Mouse (Mus musculus) embryonic facial prominence, embryonic 10.5 days (tissue): ENCODE measurements around the gene Nhlrc1. TPM values are rescaled to one million over a fixed set of nuclear protein-coding genes. Genes with fewer than 3 reads are reported as not detected.

Source experiments
- DNase-seq: peaks from one replicate; pipeline ENCODE4 v3.0.0-alpha.2; 2017; ENCODE audit warnings: low spot score
- H3K27ac ChIP-seq: fragments of 300-500 bp; sonication (generic); replicated peaks from 2 replicates; pipeline ENCODE4 v1.5.1; 2016; ENCODE audit warnings: mild to moderate bottlenecking
- H3K27me3 ChIP-seq: fragments of 300-500 bp; sonication (generic); replicated peaks from 2 replicates; pipeline ENCODE4 v1.6.1; 2016; ENCODE audit warnings: low read depth, mild to moderate bottlenecking; ENCODE audit not compliant: poor library complexity, severe bottlenecking
- H3K36me3 ChIP-seq: fragments of 300-500 bp; sonication (generic); replicated peaks from 2 replicates; pipeline ENCODE4 v1.6.1; 2016; ENCODE audit warnings: mild to moderate bottlenecking, moderate library complexity
- H3K4me1 ChIP-seq: fragments of 300-500 bp; sonication (generic); 2 replicates; pipeline ENCODE4 v1.6.1; 2016
- H3K4me3 ChIP-seq: fragments of 300-500 bp; sonication (generic); 2 replicates; pipeline ENCODE4 v1.5.1; 2016; ENCODE audit warnings: mild to moderate bottlenecking, moderate library complexity
- H3K9me3 ChIP-seq: fragments of 300-500 bp; sonication (generic); 2 replicates; pipeline ENCODE4 v1.6.1; 2016; ENCODE audit warnings: mild to moderate bottlenecking
- WGBS: fragments of 180-500 bp; shearing (Covaris S2); methylation state at CpG from one replicate; pipeline ENCODE4 v1.1.7; 2016; 5-methylcytosine and 5-hydroxymethylcytosine counted together
- polyA plus RNA-seq: library from polyadenylated mRNA; unstranded; fragments of >200 nt; fragmentation: Nextera tagmentation; extraction: Ambion mirVana; gene quantifications from 2 replicates; pipeline ENCODE4 v1.2.1, GENCODE M21; 2016

The Nhlrc1 gene
- polyA plus RNA-seq, 1 experiment from 2014 or later, result 3.0 TPM

DNA sequence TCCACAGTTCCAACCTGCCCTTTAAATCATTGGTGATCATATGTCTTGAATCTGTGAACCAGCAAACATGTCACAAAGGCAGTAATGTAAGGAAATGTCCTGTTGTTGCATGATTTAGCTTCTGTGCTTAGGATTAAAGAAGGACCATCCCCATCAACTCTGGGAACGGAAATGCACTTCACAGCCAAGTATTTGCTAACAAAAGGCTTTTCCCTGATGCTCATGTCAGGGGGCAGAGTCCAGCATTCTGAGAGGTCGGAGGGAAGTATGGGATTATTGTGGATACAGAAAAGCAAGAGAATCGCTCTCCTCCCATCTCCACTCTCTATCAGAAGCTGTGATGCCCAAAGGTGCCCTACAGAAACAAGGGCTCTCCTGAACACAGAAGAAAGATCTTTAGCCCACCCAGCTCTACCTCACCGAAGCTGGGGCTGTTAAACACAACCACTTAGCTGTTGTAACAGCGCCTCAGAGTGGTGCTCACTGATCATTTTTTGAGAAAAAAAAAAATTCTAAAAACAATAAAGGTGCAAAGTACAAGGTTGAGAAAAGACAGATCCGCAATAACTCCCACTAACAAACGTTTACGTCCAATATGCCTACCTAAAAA lies 27.5 kb upstream of the Nhlrc1 start:
- no peak overlapping the region; the same call in 1 of the 2 replicates for H3K27ac ChIP-seq
- 57% methylated on average over 8 of the region's 8 CpGs for WGBS
- peak overlapping the region; percentile 73 for H3K4me3 ChIP-seq
- H3K9me3 ChIP-seq, result no peaks in the 10 kb centered on the region
- no peaks in the 10 kb centered on the region for H3K36me3 ChIP-seq
- peaks cover 23% of the 10 kb centered on the region for H3K4me1 ChIP-seq
- peaks cover 8% of the 10 kb centered on the region; the same call in 1 of the 2 replicates for H3K27me3 ChIP-seq
- DNase-seq, result no peak

DNA sequence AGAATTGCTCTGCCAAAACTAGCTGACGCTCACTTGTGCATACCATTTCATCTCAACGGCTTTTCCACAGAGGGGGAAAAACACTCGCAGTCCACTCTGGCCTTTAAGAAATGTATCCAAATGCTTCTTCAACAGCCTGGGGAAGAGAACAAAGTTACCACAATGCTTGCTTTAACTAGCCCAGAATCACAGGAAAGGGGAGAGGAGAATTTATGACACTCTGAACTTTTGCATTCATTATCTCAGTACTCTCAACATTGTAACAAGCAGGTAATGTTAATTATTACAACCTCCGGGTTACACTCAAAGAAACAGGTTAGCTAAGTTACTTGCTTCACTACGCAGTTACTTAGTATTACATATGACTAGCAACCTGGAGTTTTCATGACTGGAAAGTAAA lies 25.4 kb upstream of the Nhlrc1 start:
- Histone ChIP-seq H3K27ac (no peak overlapping the region), H3K4me1 (peaks cover 23% of the 10 kb centered on the region), H3K9me3 (no peaks in the 10 kb centered on the region), H3K4me3 (no peak overlapping the region), H3K36me3 (no peaks in the 10 kb centered on the region), H3K27me3 (peaks cover 8% of the 10 kb centered on the region; the same call in 1 of the 2 replicates)
- DNase-seq, result no peak
- 94% methylated on average over 5 of the region's 5 CpGs for WGBS

DNA sequence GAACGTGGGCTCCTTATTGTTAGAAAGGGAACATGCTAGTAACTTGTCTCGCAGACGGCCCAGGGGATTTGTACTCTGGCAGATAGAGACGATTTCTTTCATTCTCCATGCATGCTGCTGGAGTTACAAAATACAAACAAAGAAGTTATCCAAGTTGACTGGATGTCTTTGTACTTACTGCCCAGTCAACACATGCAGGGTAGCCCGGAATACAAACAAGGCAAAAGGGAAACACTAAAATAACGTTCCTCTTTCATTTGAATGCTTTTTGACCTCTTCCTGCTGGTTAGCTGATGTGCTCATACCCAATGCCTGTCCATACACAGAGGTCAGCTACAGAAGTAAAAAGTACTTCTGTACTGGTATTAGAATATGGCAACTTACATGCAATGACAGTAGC lies 23.3 kb upstream of the Nhlrc1 start:
- WGBS, result 83% methylated on average over 6 of the region's 6 CpGs
- H3K9me3 ChIP-seq, result no peaks in the 10 kb centered on the region
- no peak overlapping the region for H3K4me3 ChIP-seq
- H3K27ac ChIP-seq, result no peak overlapping the region
- no peaks in the 10 kb centered on the region for H3K27me3 ChIP-seq
- H3K4me1 ChIP-seq, result peaks cover 9% of the 10 kb centered on the region
- no peak for DNase-seq
- 0 out of 2 replicates have a peak, but pooled peaks cover 3% of the 10 kb centered on the region for H3K36me3 ChIP-seq

DNA sequence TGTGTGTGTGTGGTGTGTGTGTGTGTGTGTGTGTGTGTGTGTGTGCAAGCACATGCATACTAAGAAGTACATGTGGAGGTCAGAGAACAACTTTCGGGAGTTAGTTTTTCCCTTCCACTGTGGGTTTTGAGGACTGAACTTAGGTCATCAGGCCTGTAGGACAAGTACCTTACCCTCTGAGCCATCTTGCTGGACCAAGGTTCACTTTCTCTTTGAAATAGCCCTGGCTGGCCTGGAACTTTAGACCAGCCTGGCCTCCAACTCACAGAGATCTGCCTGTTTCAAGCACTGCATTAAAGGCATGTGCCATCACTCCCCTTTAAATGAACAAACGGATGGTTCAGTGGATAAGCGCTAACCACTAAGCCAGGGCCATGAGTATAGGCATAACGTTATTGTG lies 19.0 kb upstream of the Nhlrc1 start:
- no peaks in the 10 kb centered on the region for H3K27me3 ChIP-seq
- no peak for DNase-seq
- H3K4me1 ChIP-seq, result no peaks in the 10 kb centered on the region
- H3K36me3 ChIP-seq, result 0 out of 2 replicates have a peak, but pooled peaks cover 3% of the 10 kb centered on the region
- 90% methylated on average over 4 of the region's 4 CpGs for WGBS
- no peak overlapping the region for H3K4me3 ChIP-seq
- H3K9me3 ChIP-seq, result no peaks in the 10 kb centered on the region
- no peak overlapping the region for H3K27ac ChIP-seq

- Histone ChIP-seq H3K36me3 (0 out of 2 replicates have a peak, but pooled peaks cover 6% of the 10 kb centered on the region), H3K9me3 (no peaks in the 10 kb centered on the region), H3K4me3 (no peak overlapping the region), H3K27ac (no peak overlapping the region), H3K4me1 (no peaks in the 10 kb centered on the region), H3K27me3 (no peaks in the 10 kb centered on the region)
- no peak for DNase-seq
- 91% methylated on average over 17 of the region's 17 CpGs for WGBS
Measured at GRCm38 (mm10) chr13:47030376-47031107, 15.9 kb upstream of the Nhlrc1 start.

GRCm38 (mm10) chr13:47020798-47021197 lies 6.1 kb upstream of the Nhlrc1 start:
- H3K4me3 ChIP-seq, result no peak overlapping the region
- H3K36me3 ChIP-seq, result peaks cover 8% of the 10 kb centered on the region
- H3K27ac ChIP-seq, result no peak overlapping the region
- no peaks in the 10 kb centered on the region for H3K9me3 ChIP-seq
- 85% methylated on average over 7 of the region's 7 CpGs for WGBS
- peaks cover 3% of the 10 kb centered on the region for H3K27me3 ChIP-seq
- H3K4me1 ChIP-seq, result no peaks in the 10 kb centered on the region
- no peak for DNase-seq

- DNase-seq, result no peak
- WGBS, result 87% methylated on average over 7 of the region's 7 CpGs
Measured at GRCm38 (mm10) chr13:47019774-47020173, 5.1 kb upstream of the Nhlrc1 start.

DNA sequence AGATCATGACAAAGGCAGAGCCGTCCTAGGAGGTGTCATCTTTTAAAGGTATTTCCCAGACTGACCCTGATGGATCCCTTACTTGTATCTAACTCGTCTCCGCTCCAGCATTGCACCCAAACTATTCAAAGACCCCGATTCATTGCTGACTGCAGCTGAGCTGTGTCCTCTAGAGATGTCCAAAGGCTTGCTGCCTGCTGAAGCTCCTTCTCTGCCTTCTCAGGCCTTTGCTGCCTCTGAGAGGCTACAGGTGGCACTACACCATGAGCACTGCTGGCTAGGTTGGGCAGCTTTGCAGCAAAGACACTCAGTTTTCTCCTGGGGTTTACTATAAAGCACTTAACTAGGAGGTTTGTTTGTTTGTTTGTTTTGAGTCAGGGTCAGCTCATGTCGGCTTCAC lies 2.6 kb upstream of the Nhlrc1 start:
- H3K9me3 ChIP-seq, result peaks cover 11% of the 10 kb centered on the region; the same call in 1 of the 2 replicates
- peaks cover 13% of the 10 kb centered on the region for H3K4me1 ChIP-seq
- H3K36me3 ChIP-seq, result no peaks in the 10 kb centered on the region
- 54% methylated on average over 5 of the region's 5 CpGs for WGBS
- H3K27ac ChIP-seq, result no peak overlapping the region
- H3K27me3 ChIP-seq, result peaks cover 39% of the 10 kb centered on the region
- no peak overlapping the region for H3K4me3 ChIP-seq
- peak; percentile 52 for DNase-seq

More at GRCm38 (mm10) chr13:47019774-47020173, 5.1 kb upstream of the Nhlrc1 start:
- Histone ChIP-seq H3K27ac (no peak overlapping the region), H3K9me3 (no peaks in the 10 kb centered on the region), H3K4me1 (peaks cover 3% of the 10 kb centered on the region), H3K36me3 (peaks cover 3% of the 10 kb centered on the region), H3K4me3 (no peak overlapping the region), H3K27me3 (peaks cover 14% of the 10 kb centered on the region)

DNA sequence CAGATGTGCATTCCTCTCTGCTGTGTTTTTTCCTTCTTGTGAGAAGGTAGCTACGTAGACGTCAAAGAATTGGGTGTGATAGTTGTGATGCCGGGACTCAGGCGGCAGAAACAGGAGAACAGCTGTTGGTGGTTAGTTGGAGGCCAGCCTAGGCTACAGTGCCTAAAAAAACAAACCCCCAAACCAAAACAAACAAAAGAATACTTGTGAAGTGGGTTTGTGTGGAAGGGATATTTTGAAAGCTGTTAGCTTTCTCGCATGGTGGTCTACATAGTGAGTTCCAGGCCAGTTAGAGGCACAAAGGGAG lies 498 bp upstream of the Nhlrc1 start:
- H3K27ac ChIP-seq, result no peak overlapping the region
- peak overlapping the region; percentile 72 for H3K4me3 ChIP-seq
- H3K4me1 ChIP-seq, result peaks cover 13% of the 10 kb centered on the region
- H3K36me3 ChIP-seq, result peaks cover 2% of the 10 kb centered on the region; the same call in 1 of the 2 replicates
- H3K9me3 ChIP-seq, result peaks cover 27% of the 10 kb centered on the region
- DNase-seq, result no peak
- H3K27me3 ChIP-seq, result peaks cover 47% of the 10 kb centered on the region
- 53% methylated on average over 5 of the region's 5 CpGs for WGBS

DNA sequence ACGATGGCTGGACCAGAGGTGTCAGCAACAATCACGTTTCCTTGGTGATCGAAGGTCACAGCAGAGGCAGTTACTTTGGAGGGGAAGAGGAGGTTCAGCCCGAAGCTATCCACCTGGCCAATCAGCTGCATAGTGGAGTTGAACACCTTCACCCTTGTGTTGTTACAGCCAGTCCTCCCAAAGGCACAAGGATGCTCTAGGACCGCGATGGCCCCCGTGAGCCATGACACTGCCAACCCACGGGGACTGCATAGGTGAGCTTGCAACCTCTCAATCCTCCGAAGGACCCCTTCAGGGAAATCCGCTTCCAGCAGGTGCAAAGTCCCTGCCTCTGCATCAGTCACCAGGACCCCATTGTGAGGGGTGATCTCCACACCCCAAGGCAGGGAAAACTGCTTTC lies 910 bp downstream of the Nhlrc1 start:
- 68% methylated on average over 10 of the region's 10 CpGs for WGBS
- Histone ChIP-seq H3K27me3 (peaks cover 47% of the 10 kb centered on the region), H3K27ac (peak overlapping the region; percentile 84; the same call in 1 of the 2 replicates), H3K9me3 (peaks cover 37% of the 10 kb centered on the region), H3K4me3 (peak overlapping the region; percentile 72), H3K36me3 (peaks cover 2% of the 10 kb centered on the region; the same call in 1 of the 2 replicates), H3K4me1 (peaks cover 13% of the 10 kb centered on the region)
- peak; percentile 12 for DNase-seq

DNA sequence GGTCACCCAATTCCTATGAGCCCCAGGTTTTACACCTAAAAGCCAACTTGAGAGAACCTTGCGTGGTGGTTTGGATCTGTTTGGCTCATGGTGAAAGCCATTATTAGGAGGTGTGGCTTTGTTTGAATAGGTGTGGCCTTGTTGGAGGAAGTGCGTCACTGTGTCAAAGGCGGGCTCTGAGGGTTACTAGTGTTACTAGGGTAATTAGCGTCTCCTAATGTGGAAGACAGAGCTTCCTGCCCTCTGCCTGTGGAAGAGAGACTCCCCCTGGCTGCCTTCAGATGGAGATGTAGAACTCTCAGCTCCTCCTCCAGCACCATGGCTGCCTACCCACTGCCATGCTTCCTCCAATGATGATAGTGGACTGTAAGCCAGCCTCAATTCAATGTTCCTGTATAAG lies 13.1 kb downstream of the Nhlrc1 start:
- Histone ChIP-seq H3K27me3 (no peaks in the 10 kb centered on the region), H3K4me3 (no peak overlapping the region), H3K27ac (no peak overlapping the region), H3K4me1 (no peaks in the 10 kb centered on the region), H3K36me3 (no peaks in the 10 kb centered on the region), H3K9me3 (no peaks in the 10 kb centered on the region)
- 89% methylated on average over 4 of the region's 4 CpGs for WGBS
- DNase-seq, result no peak

DNA sequence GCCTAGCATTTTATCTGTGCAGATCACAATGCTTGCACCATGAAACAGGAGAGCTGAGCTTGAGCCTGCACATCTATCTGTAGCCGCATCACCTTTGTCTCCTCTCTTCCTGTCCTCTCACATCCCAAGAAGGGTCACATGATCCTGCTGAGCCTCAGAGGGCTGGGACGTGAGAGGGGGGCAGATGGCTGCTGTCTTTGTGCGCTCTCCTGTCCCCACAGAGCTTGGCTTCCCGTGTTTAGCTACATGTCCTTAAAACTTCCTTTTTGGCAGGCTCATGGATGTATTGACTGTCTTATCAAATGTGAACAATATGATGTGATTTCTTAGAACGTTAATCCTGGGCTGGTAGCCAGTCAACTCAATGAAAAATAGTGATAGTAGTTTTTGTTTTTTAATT lies 15.2 kb downstream of the Nhlrc1 start:
- WGBS, result 65% methylated on average over 5 of the region's 5 CpGs
- Histone ChIP-seq H3K36me3 (no peaks in the 10 kb centered on the region), H3K27ac (no peak overlapping the region), H3K27me3 (no peaks in the 10 kb centered on the region), H3K9me3 (no peaks in the 10 kb centered on the region), H3K4me1 (no peaks in the 10 kb centered on the region), H3K4me3 (no peak overlapping the region)
- DNase-seq, result no peak

DNA sequence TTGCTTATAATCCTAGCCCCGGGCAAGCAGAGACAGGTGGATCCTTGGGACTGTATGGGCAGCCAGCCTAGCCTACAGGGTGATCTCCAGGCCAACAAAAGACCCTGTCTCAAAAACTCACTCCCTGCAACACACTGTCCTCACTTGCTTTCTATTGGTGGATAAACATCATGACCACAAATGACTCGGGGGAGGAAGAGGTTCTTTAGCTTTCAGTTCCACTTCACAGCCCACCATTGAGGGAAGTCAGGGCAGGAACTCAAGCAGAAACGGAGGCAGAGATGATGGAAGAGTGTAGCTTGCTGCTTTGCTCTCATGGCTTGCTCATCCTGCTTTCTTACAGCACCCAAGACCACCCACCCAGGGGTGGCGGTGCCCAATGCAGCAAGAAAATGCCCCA lies 17.3 kb downstream of the Nhlrc1 start:
- 76% methylated on average over 4 of the region's 4 CpGs for WGBS
- no peaks in the 10 kb centered on the region for H3K9me3 ChIP-seq

More for the DNA sequence above, 17.3 kb downstream of the Nhlrc1 start:
- H3K4me1 ChIP-seq, result no peaks in the 10 kb centered on the region
- DNase-seq, result no peak
- H3K27me3 ChIP-seq, result no peaks in the 10 kb centered on the region
- H3K4me3 ChIP-seq, result no peak overlapping the region
- H3K36me3 ChIP-seq, result no peaks in the 10 kb centered on the region
- no peak overlapping the region for H3K27ac ChIP-seq
